Mouse (Mus musculus) ES-Bruce4 (cell line): ENCODE data around the gene Olfr1164.

ENCODE experiments used
- CTCF ChIP-seq: IDR thresholded peaks from one replicate; pipeline ENCODE4 v1.8.1; 2011; ENCODE audit warnings: low read depth, low read length
- POLR2A ChIP-seq: IDR thresholded peaks from one replicate; pipeline ENCODE4 v1.8.1; 2011; ENCODE audit warnings: low read length; ENCODE audit not compliant: insufficient read depth

DNA sequence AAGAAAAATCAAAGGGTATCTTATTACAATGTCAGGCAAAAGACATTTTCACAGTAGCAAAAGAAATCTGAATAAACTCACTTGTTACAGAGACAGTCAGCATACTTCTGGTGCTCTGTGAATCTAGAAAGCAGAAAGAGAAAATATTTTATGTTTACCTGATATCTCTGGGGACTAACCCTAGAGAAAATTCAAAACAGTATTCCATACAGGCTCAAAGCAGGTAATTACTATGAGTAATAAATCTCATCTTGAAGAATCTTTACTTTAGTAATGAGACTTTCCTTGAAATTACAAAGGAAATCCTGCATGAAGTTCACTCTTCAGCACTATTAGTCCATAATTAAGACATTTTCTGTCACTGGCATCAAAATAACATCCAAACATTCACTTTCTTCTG, 22.0 kb downstream of the Olfr1164 start, which contains the start of gene Olfr1163:
- no peak for TF ChIP-seq CTCF
- no peak for TF ChIP-seq POLR2A
